Mouse (Mus musculus): Measurements from ENCODE around the gene Mfap1a. TPM values are rescaled to one million over a fixed set of nuclear protein-coding genes. Genes with fewer than 3 reads are reported as not detected.

The Mfap1a gene
- polyA plus RNA-seq, 1 experiment: 9.3 TPM

- Histone ChIP-seq H3K79me2 (ENCODE audit: control insufficient read depth, insufficient read depth) (peaks cover 4% of the 10 kb centered on the region), H3K4me3 (no peak overlapping the region), H3K27me3 (ENCODE audit: control insufficient read depth, insufficient read depth, insufficient read length) (no peaks in the 10 kb centered on the region), H3ac (ENCODE audit: control insufficient read depth, insufficient read length) (no peak overlapping the region), H3K36me3 (ENCODE audit: control insufficient read depth, insufficient read depth) (no peaks in the 10 kb centered on the region), H3K4me2 (ENCODE audit: low read depth) (no peak overlapping the region)
- no peak for TF ChIP-seq POLR2AphosphoS2 (IDR thresholded peaks at IDR 0.05; ENCODE audit: insufficient read length, low read depth)
- no peak for TF ChIP-seq TCF3 (IDR thresholded peaks at IDR 0.05; ENCODE audit: insufficient read length, low read depth)
- no peak for TF ChIP-seq CEBPB (IDR thresholded peaks at IDR 0.05; ENCODE audit: insufficient read depth, poor library complexity, severe bottlenecking)
- TF ChIP-seq USF1 (IDR thresholded peaks at IDR 0.05; ENCODE audit: low read depth): no peak
- TF ChIP-seq MYOD1 (IDR thresholded peaks at IDR 0.05; ENCODE audit: control insufficient read depth in 1 of 3, insufficient read length in 2 of 3, low read depth in 2 of 3): no peak
- no peak for TF ChIP-seq MYOG (IDR thresholded peaks at IDR 0.05; ENCODE audit: control insufficient read depth in 1 of 3, insufficient read depth in 1 of 3, insufficient read length in 2 of 3, low read depth in 2 of 3)
- TF ChIP-seq E2F4 (IDR thresholded peaks at IDR 0.05; ENCODE audit: insufficient read depth): no peak
- TF ChIP-seq POLR2A (IDR thresholded peaks at IDR 0.05; ENCODE audit: insufficient read length, low read depth): no peak
- TF ChIP-seq REST (IDR thresholded peaks at IDR 0.05; ENCODE audit: insufficient read depth, insufficient read length): no peak
Measured at GRCm38 (mm10) chr2:121445117-121445516, 61.3 kb downstream of the Mfap1a start.

GRCm38 (mm10) chr2:121444178-121444577 lies 62.3 kb downstream of the Mfap1a start, which contains the start of gene Ell3:
TSS of gene Ell3 (minus strand) at chr2:121444278.
- TF ChIP-seq POLR2A (IDR thresholded peaks at IDR 0.05; ENCODE audit: insufficient read length, low read depth): no peak
- TF ChIP-seq MYOG (IDR thresholded peaks at IDR 0.05; ENCODE audit: control insufficient read depth in 1 of 3, insufficient read depth in 1 of 3, insufficient read length in 2 of 3, low read depth in 2 of 3): no peak
- TF ChIP-seq USF1 (IDR thresholded peaks at IDR 0.05; ENCODE audit: low read depth): no peak
- no peak for TF ChIP-seq E2F4 (IDR thresholded peaks at IDR 0.05; ENCODE audit: insufficient read depth)
- no peak for TF ChIP-seq MAX (IDR thresholded peaks at IDR 0.05; ENCODE audit: low read depth)
- no peak within 1 kb of the TSS for H3K4me3 ChIP-seq
- H3K79me2 ChIP-seq (ENCODE audit: control insufficient read depth, insufficient read depth): no peaks in the 10 kb centered on the region
- no peak within 1 kb of the TSS for H3K4me2 ChIP-seq (ENCODE audit: low read depth)
- H3ac ChIP-seq (ENCODE audit: control insufficient read depth, insufficient read length): no peak within 1 kb of the TSS
- no peaks in the 10 kb centered on the region for H3K36me3 ChIP-seq (ENCODE audit: control insufficient read depth, insufficient read depth)
- no peaks in the 10 kb centered on the region for H3K27me3 ChIP-seq (ENCODE audit: control insufficient read depth, insufficient read depth, insufficient read length)

- no peak for TF ChIP-seq E2F4 (IDR thresholded peaks at IDR 0.05; ENCODE audit: insufficient read depth)
- no peak for TF ChIP-seq MAX (IDR thresholded peaks at IDR 0.05; ENCODE audit: low read depth)
- no peak for TF ChIP-seq REST (IDR thresholded peaks at IDR 0.05; ENCODE audit: insufficient read depth, insufficient read length)
- no peak for TF ChIP-seq SRF (IDR thresholded peaks at IDR 0.05; ENCODE audit: control insufficient read depth, insufficient read length, low read depth)
- Histone ChIP-seq H3ac (ENCODE audit: control insufficient read depth, insufficient read length) (no peak overlapping the region), H3K27me3 (ENCODE audit: control insufficient read depth, insufficient read depth, insufficient read length) (no peaks in the 10 kb centered on the region), H3K79me2 (ENCODE audit: control insufficient read depth, insufficient read depth) (no peaks in the 10 kb centered on the region), H3K4me2 (ENCODE audit: low read depth) (no peak overlapping the region), H3K4me3 (no peak overlapping the region), H3K36me3 (ENCODE audit: control insufficient read depth, insufficient read depth) (peaks cover 9% of the 10 kb centered on the region)
Measured at GRCm38 (mm10) chr2:121443068-121443349, 63.5 kb downstream of the Mfap1a start.

GRCm38 (mm10) chr2:121442259-121443067 lies 64.0 kb downstream of the Mfap1a start:
- TF ChIP-seq MYOG (IDR thresholded peaks at IDR 0.05; ENCODE audit: control insufficient read depth in 1 of 3, insufficient read depth in 1 of 3, insufficient read length in 2 of 3, low read depth in 2 of 3) (no peak), E2F4 (IDR thresholded peaks at IDR 0.05; ENCODE audit: insufficient read depth) (no peak), MYOD1 (IDR thresholded peaks at IDR 0.05; ENCODE audit: control insufficient read depth in 1 of 3, insufficient read length in 2 of 3, low read depth in 2 of 3) (no peak), CEBPB (IDR thresholded peaks at IDR 0.05; ENCODE audit: insufficient read depth, poor library complexity, severe bottlenecking) (no peak), POLR2A (IDR thresholded peaks at IDR 0.05; ENCODE audit: insufficient read length, low read depth) (no peak), USF1 (IDR thresholded peaks at IDR 0.05; ENCODE audit: low read depth) (no peak), TCF12 (IDR thresholded peaks at IDR 0.05; ENCODE audit: insufficient read depth, poor library complexity, severe bottlenecking) (no peak), REST (IDR thresholded peaks at IDR 0.05; ENCODE audit: insufficient read depth, insufficient read length) (no peak), MAX (IDR thresholded peaks at IDR 0.05; ENCODE audit: low read depth) (no peak), POLR2AphosphoS2 (IDR thresholded peaks at IDR 0.05; ENCODE audit: insufficient read length, low read depth) (no peak), SRF (IDR thresholded peaks at IDR 0.05; ENCODE audit: control insufficient read depth, insufficient read length, low read depth) (no peak), TCF3 (IDR thresholded peaks at IDR 0.05; ENCODE audit: insufficient read length, low read depth) (no peak)
- H3K79me2 ChIP-seq (ENCODE audit: control insufficient read depth, insufficient read depth): no peaks in the 10 kb centered on the region
- no peak overlapping the region for H3K4me2 ChIP-seq (ENCODE audit: low read depth)
- no peak overlapping the region for H3K4me3 ChIP-seq
- H3K27me3 ChIP-seq (ENCODE audit: control insufficient read depth, insufficient read depth, insufficient read length): no peaks in the 10 kb centered on the region
- no peak overlapping the region for H3ac ChIP-seq (ENCODE audit: control insufficient read depth, insufficient read length)
- H3K36me3 ChIP-seq (ENCODE audit: control insufficient read depth, insufficient read depth): peaks cover 12% of the 10 kb centered on the region

Other genes starting within 250 kb of the Mfap1a start
- 22.7 TPM for gene Trp53bp1, start 235.3 kb downstream of the Mfap1a start, polyA plus RNA-seq (2012; fragmentation: generic; extraction: Trizol)
- gene Map1a, start 217.1 kb downstream of the Mfap1a start, polyA plus RNA-seq (2012; fragmentation: generic; extraction: Trizol): 40.7 TPM
- gene Ppip5k1, start 151.3 kb downstream of the Mfap1a start, polyA plus RNA-seq (2012; fragmentation: generic; extraction: Trizol): 7.2 TPM
- not detected for gene Ckmt1, start 149.0 kb downstream of the Mfap1a start, polyA plus RNA-seq (2012; fragmentation: generic; extraction: Trizol)
- gene Strc, start 119.5 kb downstream of the Mfap1a start, polyA plus RNA-seq (2012; fragmentation: generic; extraction: Trizol): not detected
- 130 TPM for gene Pdia3, start 92.9 kb downstream of the Mfap1a start, polyA plus RNA-seq (2012; fragmentation: generic; extraction: Trizol)
- gene Catsper2, start 92.9 kb downstream of the Mfap1a start, polyA plus RNA-seq (2012; fragmentation: generic; extraction: Trizol): 1.5 TPM
- gene Ell3, start 62.4 kb downstream of the Mfap1a start, polyA plus RNA-seq (2012; fragmentation: generic; extraction: Trizol): 0.05 TPM
- 891 TPM for gene Serf2, start 57.5 kb downstream of the Mfap1a start, polyA plus RNA-seq (2012; fragmentation: generic; extraction: Trizol)
- gene Hypk, start 53.4 kb downstream of the Mfap1a start, polyA plus RNA-seq (2012; fragmentation: generic; extraction: Trizol): 26.4 TPM
- gene Serinc4, start 49.9 kb downstream of the Mfap1a start, polyA plus RNA-seq (2012; fragmentation: generic; extraction: Trizol): 0.32 TPM
- 13.1 TPM for gene Mfap1b, start 32.6 kb downstream of the Mfap1a start, polyA plus RNA-seq (2012; fragmentation: generic; extraction: Trizol)
- gene Wdr76, start 58 bp upstream of the Mfap1a start, polyA plus RNA-seq (2012; fragmentation: generic; extraction: Trizol): 2.4 TPM